Mouse (Mus musculus) MEL (cell line): ENCODE results near the gene Fev. TPM values are rescaled to one million over a fixed set of nuclear protein-coding genes. Genes with fewer than 3 reads are reported as not detected.
A peak's percentile ranks its signal among the peaks of the same experiment; 100 is the strongest.

Experiments
- DNase-seq: peaks from one replicate; pipeline ENCODE4 v3.0.0; 2011; ENCODE audit warnings: low read depth, low spot score
- H3K27ac ChIP-seq: 2 replicates; pipeline ENCODE4 v1.5.1; 2012; ENCODE audit warnings: low read depth, mild to moderate bottlenecking, control low read depth, low read length, moderate library complexity; ENCODE audit not compliant: control insufficient read depth
- H3K27me3 ChIP-seq, 2 experiments: fragments of 150-350 bp in 1 of 2; sonication (generic) in 1 of 2; 2 replicates each; pipeline ENCODE4 v1.6.1; 2012; ENCODE audit warnings: low read length in 2 of 2, mild to moderate bottlenecking in 2 of 2, improper control_type of control experiment in 1 of 2, moderate library complexity in 1 of 2; ENCODE audit not compliant: insufficient read depth in 2 of 2, control insufficient read depth in 1 of 2
- H3K36me3 ChIP-seq, 2 experiments: 2 replicates each; pipeline ENCODE4 v1.6.1; 2012 to 2014; ENCODE audit warnings: low read length in 2 of 2, improper control_type of control experiment in 1 of 2, inconsistent platforms in 1 of 2, mild to moderate bottlenecking in 1 of 2; ENCODE audit not compliant: insufficient read depth in 2 of 2, control insufficient read depth in 1 of 2
- H3K4me1 ChIP-seq, 2 experiments: fragments of 150-350 bp in 1 of 2; sonication (generic) in 1 of 2; 2 replicates each; pipeline ENCODE4 v1.6.1; 2012; ENCODE audit warnings: low read length in 2 of 2, improper control_type of control experiment in 1 of 2, mild to moderate bottlenecking in 1 of 2; ENCODE audit not compliant: insufficient read depth in 2 of 2, control insufficient read depth in 1 of 2
- H3K4me3 ChIP-seq, 2 experiments: fragments of 150-350 bp in 1 of 2; sonication (generic) in 1 of 2; 2 replicates each; pipeline ENCODE4 v1.5.1; 2012; ENCODE audit warnings: low read depth in 2 of 2, low read length in 2 of 2, mild to moderate bottlenecking in 2 of 2, moderate library complexity in 2 of 2, control low read depth in 1 of 2, improper control_type of control experiment in 1 of 2; ENCODE audit not compliant: control insufficient read depth in 1 of 2, insufficient read depth in 1 of 2
- H3K79me2 ChIP-seq: 2 replicates; pipeline ENCODE4 v1.6.1; 2012; ENCODE audit warnings: mild to moderate bottlenecking, low read length, moderate library complexity; ENCODE audit not compliant: control insufficient read depth, poor library complexity, insufficient read depth
- H3K9ac ChIP-seq: 2 replicates; pipeline ENCODE4 v1.6.1; 2012; ENCODE audit warnings: low read depth, mild to moderate bottlenecking, control low read depth, low read length, moderate library complexity; ENCODE audit not compliant: control insufficient read depth, poor library complexity, severe bottlenecking
- H3K9me3 ChIP-seq: fragments of 150-350 bp; sonication (generic); replicated peaks from 2 replicates; pipeline ENCODE4 v1.6.1; 2012; ENCODE audit warnings: mild to moderate bottlenecking, low read length, improper control_type of control experiment, moderate library complexity; ENCODE audit not compliant: insufficient read depth
- CTCF ChIP-seq, 3 experiments: IDR thresholded peaks in 2 of 3; conservative IDR thresholded peaks in 1 of 3; 2 replicates each; pipeline ENCODE4 v1.5.1; 2011 to 2012; ENCODE audit warnings: low read length in 3 of 3, low read depth in 2 of 3, mild to moderate bottlenecking in 2 of 3, improper control_type of control experiment in 1 of 3, inconsistent platforms in 1 of 3, mixed read lengths in 1 of 3, moderate library complexity in 1 of 3; ENCODE audit not compliant: control insufficient read depth in 1 of 3, insufficient read depth in 1 of 3, poor library complexity in 1 of 3, severe bottlenecking in 1 of 3
- EP300 ChIP-seq, 2 experiments: IDR thresholded peaks; 2 replicates each; pipeline ENCODE4 v1.6.1; 2011; ENCODE audit warnings: improper control_type of control experiment in 2 of 2, low read length in 2 of 2, low read depth in 1 of 2, mild to moderate bottlenecking in 1 of 2
- MEF2A ChIP-seq: IDR thresholded peaks from 2 replicates; pipeline ENCODE4 v1.6.1; 2014; ENCODE audit warnings: low read depth, mild to moderate bottlenecking, inconsistent platforms, low read length, improper control_type of control experiment; ENCODE audit not compliant: poor library complexity, insufficient replicate concordance, severe bottlenecking; ENCODE audit errors: extremely low read depth
- MXI1 ChIP-seq: IDR thresholded peaks from 2 replicates; pipeline ENCODE4 v1.6.1; 2011; ENCODE audit warnings: mild to moderate bottlenecking, low read depth, low read length, improper control_type of control experiment
- MYC ChIP-seq: IDR thresholded peaks from 2 replicates; pipeline ENCODE4 v1.6.1; 2011; ENCODE audit warnings: low read depth, mild to moderate bottlenecking, low read length, improper control_type of control experiment, moderate library complexity
- NELFE ChIP-seq: IDR thresholded peaks from 2 replicates; pipeline ENCODE4 v1.6.1; 2011; ENCODE audit warnings: low read depth, low read length, improper control_type of control experiment
- RAD21 ChIP-seq: IDR thresholded peaks from 2 replicates; pipeline ENCODE4 v1.6.1; 2011; ENCODE audit warnings: mild to moderate bottlenecking, low read depth, low read length, improper control_type of control experiment
- RCOR1 ChIP-seq: IDR thresholded peaks from 2 replicates; pipeline ENCODE4 v1.6.1; 2012; ENCODE audit warnings: low read depth, mild to moderate bottlenecking, inconsistent platforms, low read length, improper control_type of control experiment
- SMC3 ChIP-seq: IDR thresholded peaks from 2 replicates; pipeline ENCODE4 v1.6.1; 2011; ENCODE audit warnings: low read depth, low read length, improper control_type of control experiment
- ZKSCAN1 ChIP-seq: IDR thresholded peaks from 2 replicates; pipeline ENCODE4 v1.6.1; 2012; ENCODE audit warnings: low read depth, mild to moderate bottlenecking, inconsistent platforms, low read length, improper control_type of control experiment, moderate library complexity
- ZNF384 ChIP-seq: IDR thresholded peaks from 2 replicates; pipeline ENCODE4 v1.6.1; 2012; ENCODE audit warnings: low read depth, mild to moderate bottlenecking, inconsistent platforms, low read length, improper control_type of control experiment
- polyA plus RNA-seq, 2 experiments: library from polyadenylated mRNA; stranded (reverse) in 1 of 2; unstranded in 1 of 2; fragments of >175 nt in 1 of 2; fragments of >200 nt in 1 of 2; gene quantifications; 2 replicates each; pipeline versions ENCODE4 v1.2.1 to v1.2.4; 2012; ENCODE audit warnings: low replicate concordance in 2 of 2, low read depth in 1 of 2; ENCODE audit not compliant: insufficient read length in 2 of 2, insufficient read depth in 1 of 2, missing spikeins in 1 of 2
- total RNA-seq: library from RNA; depleted of rRNA; stranded (reverse); fragments of 300-350 nt; gene quantifications from 2 replicates; pipeline ENCODE4 v1.2.3, GENCODE M21; 2012

The Fev gene
- total and polyA plus RNA-seq, 3 experiments: not detected

- Histone ChIP-seq H3K9ac (no peak overlapping the region), H3K4me3 (no peak overlapping the region), H3K9me3 (no peaks in the 10 kb centered on the region), H3K27me3 (no peaks in the 10 kb centered on the region), H3K27ac (no peak overlapping the region), H3K79me2 (no peaks in the 10 kb centered on the region), H3K4me1 (no peaks in the 10 kb centered on the region), H3K36me3 (no peaks in the 10 kb centered on the region)
- peak; percentile 64 for DNase-seq
- TF ChIP-seq MEF2A: no peak
- peak; percentile 40 for TF ChIP-seq SMC3
- peak; percentile 7 for TF ChIP-seq RAD21
- peak; percentile 58 to 66 (median 58) for TF ChIP-seq CTCF (IDR thresholded peaks at IDR 0.05 in 2 of 3, conservative IDR thresholded peaks at IDR 0.05 in 1 of 3; ENCODE audit: control insufficient read depth in 1 of 3, insufficient read depth in 1 of 3, low read depth in 2 of 3, low read length in 3 of 3, poor library complexity in 1 of 3, severe bottlenecking in 1 of 3)
Measured at GRCm38 (mm10) chr1:74901686-74902085, 16.5 kb upstream of the Fev start.

GRCm38 (mm10) chr1:74900341-74901285 lies 15.4 kb upstream of the Fev start:
- H3K27ac ChIP-seq: no peak overlapping the region
- no peaks in the 10 kb centered on the region for H3K27me3 ChIP-seq
- H3K4me1 ChIP-seq: no peaks in the 10 kb centered on the region
- no peaks in the 10 kb centered on the region for H3K9me3 ChIP-seq
- H3K9ac ChIP-seq: no peak overlapping the region
- no peak for TF ChIP-seq RAD21
- no peak for TF ChIP-seq MXI1
- no peak for TF ChIP-seq ZNF384
- no peak for TF ChIP-seq EP300 (IDR thresholded peaks at IDR 0.05; ENCODE audit: low read depth in 1 of 2, low read length in 2 of 2)
- TF ChIP-seq NELFE: no peak
- TF ChIP-seq SMC3: no peak
- TF ChIP-seq ZKSCAN1: no peak
- no peak overlapping the region for H3K4me3 ChIP-seq
- no peaks in the 10 kb centered on the region for H3K79me2 ChIP-seq
- DNase-seq: no peak
- no peaks in the 10 kb centered on the region for H3K36me3 ChIP-seq

- no peak for TF ChIP-seq RCOR1
- TF ChIP-seq MYC: no peak
- TF ChIP-seq ZNF384: no peak
- H3K36me3 ChIP-seq: no peaks in the 10 kb centered on the region
- no peak overlapping the region for H3K9ac ChIP-seq
- H3K27ac ChIP-seq: no peak overlapping the region
- DNase-seq: no peak
- H3K4me1 ChIP-seq: no peaks in the 10 kb centered on the region
- H3K79me2 ChIP-seq: no peaks in the 10 kb centered on the region
- no peaks in the 10 kb centered on the region for H3K27me3 ChIP-seq
- no peak overlapping the region for H3K4me3 ChIP-seq
- no peaks in the 10 kb centered on the region for H3K9me3 ChIP-seq
Measured at GRCm38 (mm10) chr1:74898656-74899431, 13.6 kb upstream of the Fev start.
